Mouse (Mus musculus) C2C12 (cell line): Measurements from ENCODE around the gene Knl1.

Experiments used
- CTCF ChIP-seq: IDR thresholded peaks from one replicate; pipeline ENCODE4 v1.5.1; 2011; ENCODE audit not compliant: control insufficient read depth, insufficient read depth, insufficient read length
- MYOG ChIP-seq: IDR thresholded peaks from one replicate; pipeline ENCODE4 v1.6.1; 2011; ENCODE audit not compliant: control insufficient read depth, insufficient read length; ENCODE audit errors: extremely low read depth

DNA sequence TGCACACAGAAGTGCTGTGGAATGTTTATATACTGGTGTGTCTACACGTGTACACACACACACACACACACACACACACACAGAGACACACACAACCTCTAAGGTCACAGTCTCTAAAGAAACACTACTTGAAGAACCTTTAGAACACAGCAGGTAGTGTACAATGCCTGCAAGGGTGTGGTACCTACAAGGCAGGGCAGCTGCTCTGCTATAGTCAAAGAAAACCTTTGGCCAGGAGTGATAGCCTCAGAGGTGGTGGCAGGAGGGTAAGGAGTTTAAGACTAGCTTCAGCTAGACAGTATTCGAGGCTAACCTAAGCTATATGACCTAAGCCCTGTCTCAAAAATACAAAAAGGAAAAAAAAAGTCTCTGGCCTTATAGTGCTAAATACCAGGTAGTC is 107.8 kb downstream of the Knl1 start:
- TF ChIP-seq CTCF: no peak
- no peak for TF ChIP-seq MYOG
